Mouse (Mus musculus) CD8-positive naive resting alpha-beta T cell, adult 2 months (primary cell): Measurements from ENCODE around the gene Tmem131.
"Not testable (repeated sequence)": the region's sequence is repeated elsewhere in the genome, so short reads cannot be mapped to it uniquely, and the experiment has no call there.

ENCODE experiments used
- DNase-seq, 2 experiments: peaks; one replicate each; pipeline ENCODE4 v3.0.0; 2022; ENCODE audit warnings: low read depth in 2 of 2, low spot score in 2 of 2

The Tmem131 gene

GRCm38 (mm10) chr1:36840959-36841358, 102.5 kb downstream of the Tmem131 start:
- DNase-seq, result no peak

- DNase-seq, result no peak
Observed at GRCm38 (mm10) chr1:36839858-36840257, 103.6 kb downstream of the Tmem131 start.

GRCm38 (mm10) chr1:36836274-36836954, 107.1 kb downstream of the Tmem131 start:
- no peak for DNase-seq

- DNase-seq, result no peak
Observed at GRCm38 (mm10) chr1:36835593-36835992, 107.9 kb downstream of the Tmem131 start.

GRCm38 (mm10) chr1:36834090-36834489, 109.4 kb downstream of the Tmem131 start:
- no peak for DNase-seq

- no peak for DNase-seq
Observed at GRCm38 (mm10) chr1:36830913-36831866, 112.3 kb downstream of the Tmem131 start.

GRCm38 (mm10) chr1:36824356-36824755, 119.1 kb downstream of the Tmem131 start:
- no peak for DNase-seq

- not testable (repeated sequence) for DNase-seq
Observed at GRCm38 (mm10) chr1:36821918-36822317, 121.5 kb downstream of the Tmem131 start.

- DNase-seq, result no peak
Observed at GRCm38 (mm10) chr1:36815166-36815565, 128.3 kb downstream of the Tmem131 start.

- DNase-seq, result no peak
Observed at GRCm38 (mm10) chr1:36814271-36814903, 129.1 kb downstream of the Tmem131 start.

- DNase-seq, result no peak
Observed at GRCm38 (mm10) chr1:36813415-36813814, 130.1 kb downstream of the Tmem131 start.

GRCm38 (mm10) chr1:36811806-36812205, 131.7 kb downstream of the Tmem131 start:
- no peak for DNase-seq

GRCm38 (mm10) chr1:36807782-36808565, 135.5 kb downstream of the Tmem131 start:
- DNase-seq, result no peak

GRCm38 (mm10) chr1:36807086-36807485, 136.4 kb downstream of the Tmem131 start:
- no peak for DNase-seq

GRCm38 (mm10) chr1:36806181-36806905, 137.1 kb downstream of the Tmem131 start:
- DNase-seq, result no peak

- no peak for DNase-seq
Observed at GRCm38 (mm10) chr1:36804833-36805232, 138.6 kb downstream of the Tmem131 start.

GRCm38 (mm10) chr1:36804259-36804658, 139.2 kb downstream of the Tmem131 start:
- DNase-seq, result no peak

GRCm38 (mm10) chr1:36800379-36801011, 143.0 kb downstream of the Tmem131 start:
- no peak for DNase-seq

GRCm38 (mm10) chr1:36797481-36797880, 146.0 kb downstream of the Tmem131 start:
- peak; percentile 56 to 60 for DNase-seq

GRCm38 (mm10) chr1:36796711-36797110, 146.8 kb downstream of the Tmem131 start:
- no peak for DNase-seq
